Comparison of ENCODE assay signal across 8 mouse cellular contexts in the genomic region with DNA sequence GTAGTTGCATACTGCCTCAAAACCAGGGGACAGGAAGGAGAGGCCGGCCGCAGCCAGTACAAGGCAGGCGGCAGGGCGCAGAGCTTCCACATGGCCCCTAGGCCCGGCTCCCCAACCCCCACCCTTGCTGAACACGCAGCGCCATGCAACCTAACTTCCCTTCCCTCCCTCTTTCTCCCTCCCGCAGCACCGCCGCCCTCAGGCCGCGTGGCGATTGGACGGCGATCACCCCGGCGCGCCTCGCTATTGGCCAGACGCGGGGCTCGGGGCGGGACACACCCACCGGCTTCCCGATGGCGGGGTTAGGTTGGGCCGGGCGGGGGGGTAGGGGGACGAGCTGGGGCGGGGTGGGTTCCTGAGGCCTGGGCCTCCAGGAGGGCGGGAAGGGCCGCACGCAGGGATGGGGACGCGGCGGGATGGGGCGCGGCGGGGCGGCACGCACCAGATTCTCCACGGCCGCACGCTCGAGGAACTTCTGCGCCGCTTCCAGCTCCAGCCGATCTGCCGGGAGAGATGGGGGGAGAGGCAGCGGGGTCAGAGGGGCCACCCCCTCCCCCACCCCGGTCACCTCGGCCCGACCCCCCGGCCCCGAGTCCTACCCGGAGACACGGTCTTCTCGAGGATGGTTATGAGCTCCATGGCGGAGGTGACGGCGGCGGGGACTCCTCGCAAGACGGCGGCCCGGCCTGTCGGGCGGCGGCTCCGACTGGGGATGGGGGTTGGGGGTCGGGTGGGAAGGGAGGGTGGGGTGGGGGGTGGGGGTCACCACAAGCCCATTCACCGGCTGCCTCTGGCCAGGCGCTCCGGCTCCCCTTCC. TPM values are rescaled to one million over a fixed set of nuclear protein-coding genes. Genes with fewer than 3 reads are reported as not detected.
A peak's percentile ranks its signal among the peaks of the same experiment; 100 is the strongest.
DNase-seq lines count a peak whose midpoint lies in the region; ATAC-seq lines count a peak whose summit lies in the region.

No protein-coding gene starts in this region.

- WGBS in hindbrain, embryonic 12.5 days: under 1% methylated on average over 70 of the region's 74 CpGs

- H3K27me3 ChIP-seq in hindbrain, embryonic 12.5 days: no peaks in the 10 kb centered on the region

- H3K9ac ChIP-seq in hindbrain, embryonic 12.5 days: peak overlapping the region; percentile 95

- no peaks in the 10 kb centered on the region for H3K9me3 ChIP-seq in hindbrain, embryonic 12.5 days (replicated peaks)

- peaks cover 31% of the 10 kb centered on the region for H3K36me3 ChIP-seq in hindbrain, embryonic 12.5 days

- peak; percentile 79 for ATAC-seq in hindbrain, embryonic 12.5 days (ENCODE audit: low FRiP score)

- peaks cover 26% of the 10 kb centered on the region for H3K4me1 ChIP-seq in hindbrain, embryonic 12.5 days

- peak overlapping the region; percentile 98 for H3K27ac ChIP-seq in hindbrain, embryonic 12.5 days

- H3K4me3 ChIP-seq in hindbrain, embryonic 12.5 days: peak overlapping the region; percentile 92

- DNase-seq in Muller cell, postnatal 12 days (ENCODE audit: inconsistent ontology term): peak; percentile 98
- DNase-seq in cerebellum, adult 9-11 months: peak; percentile 98
- DNase-seq in frontal cortex, postnatal 10 days (ENCODE audit: low spot score in 2 of 2): peak; percentile 95 to 97
- DNase-seq in layer of hippocampus, postnatal 14 days (ENCODE audit: low spot score in 2 of 2): peak; percentile 96 to 97
- peak; percentile 98 for DNase-seq in lung, postnatal 14 days
- DNase-seq in retina, adult 2 months (ENCODE audit: low read depth, low spot score): peak; percentile 87
- peak; percentile 99 for DNase-seq in thymus, postnatal 36 days

- H3K4me2 ChIP-seq in hindbrain, embryonic 12.5 days (replicated peaks): peak overlapping the region; percentile 78

RNA-seq across cellular contexts. Expression of a gene that starts 0.5 kb away (rescaled TPM):
- 53.9 and 57.8 TPM in 2 replicates for polyA plus RNA-seq in hindbrain, embryonic 12.5 days (2016; fragmentation: Nextera tagmentation; extraction: Ambion mirVana)
- total RNA-seq in layer of hippocampus, postnatal 14 days (2021): 100 to 1,000 TPM; 129 to 132 TPM

RNA-seq across cellular contexts. Expression of a gene that starts 35.9 kb away (rescaled TPM):
- polyA plus RNA-seq in hindbrain, embryonic 12.5 days (2016; fragmentation: Nextera tagmentation; extraction: Ambion mirVana): 10.1 and 10.5 TPM in 2 replicates
- 10 to 100 TPM; 60.9 to 68.4 TPM for total RNA-seq in layer of hippocampus, postnatal 14 days (2021)

Comparison
In these comparisons a context has a peak if more than half of its experiments do, and no peak if none do; other contexts are left out.
1. Peak in every context shown above with its lines: DNase-seq, ATAC-seq, H3K4me3 ChIP-seq and H3K27ac ChIP-seq.